Mouse (Mus musculus) ES-Bruce4 (cell line): ENCODE results near the gene Fbxl7.

Experiments
- CTCF ChIP-seq: IDR thresholded peaks from one replicate; pipeline ENCODE4 v1.8.1; 2011; ENCODE audit warnings: low read depth, low read length
- POLR2A ChIP-seq: IDR thresholded peaks from one replicate; pipeline ENCODE4 v1.8.1; 2011; ENCODE audit warnings: low read length; ENCODE audit not compliant: insufficient read depth

GRCm38 (mm10) chr15:26704966-26705365 is 190.4 kb downstream of the Fbxl7 start:
- TF ChIP-seq POLR2A (no peak), CTCF (no peak)
